8 mouse cellular contexts compared by ENCODE assay signal in genomic region chr3:104643810-104644270, GRCm38 (mm10). TPM values are rescaled to one million over a fixed set of nuclear protein-coding genes. Genes with fewer than 3 reads are reported as not detected.
A peak's percentile ranks its signal among the peaks of the same experiment; 100 is the strongest.
DNase-seq lines count a peak whose midpoint lies in the region; ATAC-seq and TF ChIP-seq lines count a peak whose summit lies in the region.

No protein-coding gene starts in this region.

- TF ChIP-seq CTCF in bone marrow, adult 2 months (IDR thresholded peaks at IDR 0.05; ENCODE audit: control insufficient read depth, insufficient read depth, low read length) = peak; percentile 77
- TF ChIP-seq CTCF in layer of hippocampus, adult 2 months (conservative IDR thresholded peaks at IDR 0.05) = peak; percentile 93
- TF ChIP-seq CTCF in lung, postnatal 0 days (IDR thresholded peaks at IDR 0.05) = peak; percentile 85

- no peaks in the 10 kb centered on the region; the same call in none of the 2 replicates for H3K4me1 ChIP-seq in bone marrow, adult 2 months (ENCODE audit: control insufficient read depth, insufficient read depth, low read length)
- H3K4me1 ChIP-seq in lung, postnatal 0 days (ENCODE audit: insufficient read depth, low read depth, low read length) = no peaks in the 10 kb centered on the region

- no peaks in the 10 kb centered on the region for H3K9me3 ChIP-seq in lung, postnatal 0 days (ENCODE audit: low read length)

- 7% methylated on average over 2 of the region's 2 CpGs for WGBS in bone marrow, adult 2 months
- 11% methylated on average over 2 of the region's 2 CpGs for WGBS in lung, postnatal 0 days

- TF ChIP-seq POLR2A in bone marrow, adult 2 months (IDR thresholded peaks at IDR 0.05; ENCODE audit: borderline replicate concordance, control insufficient read depth, low read depth, low read length) = no peak

- DNase-seq in gastrocnemius, adult 18-20 months (ENCODE audit: low spot score) = peak; percentile 54
- DNase-seq in gastrocnemius, postnatal 14 days = no peak
- DNase-seq in heart, postnatal 4 days = peak; percentile 67
- DNase-seq in layer of hippocampus, adult 2 months (ENCODE audit: low spot score in 2 of 2) = peak; percentile 41 to 55
- DNase-seq in lung, postnatal 0 days (ENCODE audit: low spot score) = peak; percentile 77
- DNase-seq in right cerebral cortex, postnatal 25 days = peak; percentile 40

- H3K36me3 ChIP-seq in lung, postnatal 0 days (ENCODE audit: insufficient read depth, low read length) = no peaks in the 10 kb centered on the region

- TF ChIP-seq EP300 in lung, postnatal 0 days (IDR thresholded peaks at IDR 0.05) = no peak

- H3K9ac ChIP-seq in lung, postnatal 0 days (replicated peaks; ENCODE audit: low read depth) = no peak overlapping the region

- H3K4me2 ChIP-seq in lung, postnatal 0 days (replicated peaks; ENCODE audit: low read depth, low read length) = no peak overlapping the region

- H3K27ac ChIP-seq in bone marrow, adult 2 months (ENCODE audit: control insufficient read depth, insufficient read depth, low read depth, low read length, poor library complexity) = no peak overlapping the region
- H3K27ac ChIP-seq in layer of hippocampus, adult 2 months = 0 out of 2 replicates have a peak overlapping the region, but pooled peaks have one; percentile 11
- no peak overlapping the region for H3K27ac ChIP-seq in lung, postnatal 0 days (ENCODE audit: low read length)

- no peak overlapping the region for H3K4me3 ChIP-seq in bone marrow, adult 2 months (replicated peaks; ENCODE audit: control insufficient read depth, low read depth, low read length)
- no peak overlapping the region for H3K4me3 ChIP-seq in layer of hippocampus, adult 2 months
- no peak overlapping the region for H3K4me3 ChIP-seq in lung, postnatal 0 days (ENCODE audit: low read depth, low read length)

- intact Hi-C loops in gastrocnemius, postnatal 14 days (cut with DNase I; ENCODE audit: low total_unique reads) = loop anchor here (2.0 kb wide), 1 partner anchor 31 kb away; no protein-coding TSS in a partner anchor

- ATAC-seq in erythroblast, adult 5-6 weeks (replicated peaks; ENCODE audit: low FRiP score, poor library complexity, severe bottlenecking) = peak; percentile 76
- peak; percentile 49; the same call in 1 of the 2 replicates for ATAC-seq in lung, postnatal 0 days

- no peaks in the 10 kb centered on the region for H3K27me3 ChIP-seq in lung, postnatal 0 days (replicated peaks; ENCODE audit: insufficient read depth, low read length)

RNA-seq across cellular contexts. Expression of gene Slc16a1, which starts 5.4 kb away (rescaled TPM):
- total RNA-seq in gastrocnemius, adult 18-20 months (2021) = 10 to 100 TPM; 21.8 to 33.8 TPM
- total RNA-seq in gastrocnemius, postnatal 14 days (2021) = 10 to 100 TPM; 20.4 to 26.4 TPM
- polyA plus RNA-seq in bone marrow, adult 2 months (2011; ENCODE audit: insufficient read depth, insufficient read length, low replicate concordance, missing spikeins) = 41.6 and 73.1 TPM in 2 replicates
- total RNA-seq in erythroblast, adult 5-6 weeks (2015; ENCODE audit: low replicate concordance) = 342 and 346 TPM in 2 replicates
- 603 and 703 TPM in 2 replicates for total RNA-seq in erythroblast, adult 5-6 weeks (2017; ENCODE audit: low replicate concordance)
- 100 to 1,000 TPM; 178 to 191 TPM for total RNA-seq in heart, postnatal 4 days (2021)
- 10 to 100 TPM; 20.8 to 22.0 TPM for total RNA-seq in layer of hippocampus, adult 2 months (2021)
- 17.2 and 17.5 TPM in 2 replicates for polyA plus RNA-seq in lung, postnatal 0 days (2015; fragmentation: Nextera tagmentation; extraction: Ambion mirVana)

Comparison
In these comparisons a context has a peak if more than half of its experiments do, and no peak if none do; other contexts are left out.
1. RNA of gene Slc16a1, which starts 5.4 kb away (total RNA-seq): 342 to 703 TPM in erythroblast, adult 5-6 weeks and 178 to 191 TPM in heart, postnatal 4 days; 21.8 to 33.8 TPM in gastrocnemius, adult 18-20 months, 20.4 to 26.4 TPM in gastrocnemius, postnatal 14 days and 20.8 to 22.0 TPM in layer of hippocampus, adult 2 months; every median in the first group is over 4 times any median in the second.
2. Peak in every context shown above with its lines, with median percentiles within 50 percentile points of each other: CTCF ChIP-seq.